Comparison of ENCODE assay signal across 12 mouse cellular contexts in genomic region chr4:149999931-150000555, GRCm38 (mm10). TPM values are rescaled to one million over a fixed set of nuclear protein-coding genes. Genes with fewer than 3 reads are reported as not detected.
A peak's percentile ranks its signal among the peaks of the same experiment; 100 is the strongest.
DNase-seq lines count a peak whose midpoint lies in the region; ATAC-seq and TF ChIP-seq lines count a peak whose summit lies in the region.
"Had no signal": no experiment of that assay in that cellular context is flagged by ENCODE, and none has a peak within 500 bp of the region (broad histone marks: within the 10 kb centered on the region; RNA-seq: fewer than 3 reads in every experiment).

No protein-coding gene starts in this region.

- no peak overlapping the region for H3K9ac ChIP-seq in heart, postnatal 0 days (replicated peaks; ENCODE audit: low read depth, low read length)
- H3K9ac ChIP-seq in heart, embryonic 11.5 days (ENCODE audit: low read depth, low read length): no peak overlapping the region
- H3K9ac ChIP-seq in lung, postnatal 0 days (replicated peaks; ENCODE audit: low read depth): peak overlapping the region; percentile 32; the same call in 1 of the 2 replicates
- 0 out of 2 replicates have a peak overlapping the region, but pooled peaks have one; percentile 13 for H3K9ac ChIP-seq in stomach, embryonic 16.5 days (ENCODE audit: low read length)
- no peak overlapping the region for H3K9ac ChIP-seq in midbrain, postnatal 0 days (replicated peaks; ENCODE audit: low read length, poor library complexity, severe bottlenecking)
- H3K9ac ChIP-seq: embryonic facial prominence, embryonic 13.5 days; forebrain, postnatal 0 days had no signal

- peak overlapping the region; percentile 51 for H3K27ac ChIP-seq in heart, postnatal 0 days (ENCODE audit: low read depth)
- H3K27ac ChIP-seq in heart, embryonic 11.5 days (ENCODE audit: low read depth, low read length): no peak overlapping the region
- H3K27ac ChIP-seq in lung, postnatal 0 days (ENCODE audit: low read length): peak overlapping the region; percentile 89; the same call in 1 of the 2 replicates
- H3K27ac ChIP-seq in stomach, embryonic 16.5 days (ENCODE audit: low read length): 0 out of 2 replicates have a peak overlapping the region, but pooled peaks have one; percentile 74
- no peak overlapping the region for H3K27ac ChIP-seq in midbrain, postnatal 0 days (ENCODE audit: low read depth, low read length)
- H3K27ac ChIP-seq: embryonic facial prominence, embryonic 13.5 days; left cerebral cortex, adult 2 months had no signal

- no peaks in the 10 kb centered on the region for H3K27me3 ChIP-seq in heart, postnatal 0 days (ENCODE audit: control insufficient read depth, insufficient read depth, low read length)
- no peaks in the 10 kb centered on the region for H3K27me3 ChIP-seq in heart, embryonic 11.5 days (ENCODE audit: control insufficient read depth, insufficient read depth, low read length)
- no peaks in the 10 kb centered on the region for H3K27me3 ChIP-seq in lung, postnatal 0 days (replicated peaks; ENCODE audit: insufficient read depth, low read length)
- H3K27me3 ChIP-seq in stomach, embryonic 16.5 days (ENCODE audit: control insufficient read depth, insufficient read depth, low read length): no peaks in the 10 kb centered on the region
- H3K27me3 ChIP-seq in midbrain, postnatal 0 days (ENCODE audit: insufficient read depth, low read length): no peaks in the 10 kb centered on the region
- H3K27me3 ChIP-seq: embryonic facial prominence, embryonic 13.5 days had no signal

- no peak overlapping the region for H3K4me2 ChIP-seq in heart, postnatal 0 days (ENCODE audit: low read depth, low read length)
- no peak overlapping the region for H3K4me2 ChIP-seq in heart, embryonic 11.5 days
- peak overlapping the region; percentile 59 for H3K4me2 ChIP-seq in lung, postnatal 0 days (replicated peaks; ENCODE audit: low read depth, low read length)
- H3K4me2 ChIP-seq in stomach, embryonic 16.5 days (ENCODE audit: low read depth, low read length): peak overlapping the region; percentile 19; the same call in 1 of the 2 replicates
- H3K4me2 ChIP-seq in midbrain, postnatal 0 days (ENCODE audit: low read depth, low read length, poor library complexity, severe bottlenecking): no peak overlapping the region
- H3K4me2 ChIP-seq: embryonic facial prominence, embryonic 13.5 days had no signal

- no peak; the same call in 1 of the 2 replicates for ATAC-seq in heart, postnatal 0 days (ENCODE audit: insufficient read depth, low read depth)
- ATAC-seq in heart, embryonic 11.5 days (replicated peaks; ENCODE audit: insufficient number of reproducible peaks, low FRiP score, low TSS enrichment): no peak
- ATAC-seq in lung, postnatal 0 days: no peak
- no peak for ATAC-seq in stomach, embryonic 16.5 days (ENCODE audit: insufficient read depth, low FRiP score)
- no peak for ATAC-seq in midbrain, postnatal 0 days (ENCODE audit: low FRiP score)
- ATAC-seq: activated CD4-positive, CD25-positive, alpha-beta regulatory T cell, adult 4 months; forebrain, postnatal 0 days had no signal

- H3K9me3 ChIP-seq in heart, postnatal 0 days (replicated peaks; ENCODE audit: control insufficient read depth, low read length): no peaks in the 10 kb centered on the region
- H3K9me3 ChIP-seq in heart, embryonic 11.5 days (replicated peaks; ENCODE audit: control insufficient read depth, low read length): no peaks in the 10 kb centered on the region
- no peaks in the 10 kb centered on the region for H3K9me3 ChIP-seq in lung, postnatal 0 days (ENCODE audit: low read length)
- no peaks in the 10 kb centered on the region for H3K9me3 ChIP-seq in stomach, embryonic 16.5 days (replicated peaks; ENCODE audit: control insufficient read depth, low read length)
- no peaks in the 10 kb centered on the region for H3K9me3 ChIP-seq in midbrain, postnatal 0 days (ENCODE audit: low read length)
- H3K9me3 ChIP-seq: embryonic facial prominence, embryonic 13.5 days had no signal

- 64% methylated on average over 15 of the region's 15 CpGs for WGBS in heart, postnatal 0 days
- 79% methylated on average over 15 of the region's 15 CpGs for WGBS in heart, embryonic 11.5 days (ENCODE audit: insufficient replicate concordance)
- 70% methylated on average over 15 of the region's 15 CpGs for WGBS in lung, postnatal 0 days
- 78% methylated on average over 15 of the region's 15 CpGs for WGBS in stomach, embryonic 16.5 days
- WGBS in midbrain, postnatal 0 days: 92% methylated on average over 15 of the region's 15 CpGs

- no peak for TF ChIP-seq EP300 in heart, postnatal 0 days (IDR thresholded peaks at IDR 0.05; ENCODE audit: low read depth)
- TF ChIP-seq EP300 in lung, postnatal 0 days (IDR thresholded peaks at IDR 0.05): no peak

- peak; percentile 35 for DNase-seq in adrenal gland, postnatal 25 days
- no peak for DNase-seq in adrenal gland, adult 8-10 months
- DNase-seq in heart, postnatal 0 days (ENCODE audit: low spot score): no peak
- DNase-seq in lung, postnatal 0 days (ENCODE audit: low spot score): no peak
- no peak for DNase-seq in lung, postnatal 10 days
- DNase-seq in midbrain, postnatal 0 days (ENCODE audit: low spot score): no peak
- DNase-seq: forebrain, postnatal 0 days had no signal

- no peak overlapping the region for H3K4me3 ChIP-seq in heart, postnatal 0 days (ENCODE audit: low read depth, low read length)
- no peak overlapping the region for H3K4me3 ChIP-seq in heart, embryonic 11.5 days (ENCODE audit: low read depth, low read length)
- peak overlapping the region; percentile 47 for H3K4me3 ChIP-seq in lung, postnatal 0 days (ENCODE audit: low read depth, low read length)
- no peak overlapping the region for H3K4me3 ChIP-seq in stomach, embryonic 16.5 days (replicated peaks; ENCODE audit: low read length)
- no peak overlapping the region for H3K4me3 ChIP-seq in midbrain, postnatal 0 days (ENCODE audit: low read depth, low read length)
- H3K4me3 ChIP-seq: embryonic facial prominence, embryonic 13.5 days; left cerebral cortex, adult 2 months had no signal

- H3K36me3 ChIP-seq in heart, postnatal 0 days (replicated peaks; ENCODE audit: control insufficient read depth, insufficient read depth, low read length): peaks cover 7% of the 10 kb centered on the region; the same call in 1 of the 2 replicates
- no peaks in the 10 kb centered on the region for H3K36me3 ChIP-seq in heart, embryonic 11.5 days (ENCODE audit: control insufficient read depth, insufficient read depth, low read length)
- H3K36me3 ChIP-seq in lung, postnatal 0 days (ENCODE audit: insufficient read depth, low read length): 0 out of 2 replicates have a peak, but pooled peaks cover 5% of the 10 kb centered on the region
- H3K36me3 ChIP-seq in stomach, embryonic 16.5 days (ENCODE audit: control insufficient read depth, insufficient read depth, low read length): no peaks in the 10 kb centered on the region
- H3K36me3 ChIP-seq in midbrain, postnatal 0 days (ENCODE audit: insufficient read depth, low read length): no peaks in the 10 kb centered on the region
- H3K36me3 ChIP-seq: embryonic facial prominence, embryonic 13.5 days had no signal

- TF ChIP-seq CTCF in heart, postnatal 0 days (IDR thresholded peaks at IDR 0.05; ENCODE audit: low read depth): no peak
- TF ChIP-seq CTCF in lung, postnatal 0 days (IDR thresholded peaks at IDR 0.05): no peak
- TF ChIP-seq CTCF in midbrain, postnatal 0 days (IDR thresholded peaks at IDR 0.05): no peak

- peaks cover 53% of the 10 kb centered on the region for H3K4me1 ChIP-seq in heart, postnatal 0 days (ENCODE audit: control insufficient read depth, insufficient read depth)
- peaks cover 28% of the 10 kb centered on the region for H3K4me1 ChIP-seq in heart, embryonic 11.5 days (ENCODE audit: control insufficient read depth, insufficient read depth, low read length)
- peaks cover 11% of the 10 kb centered on the region for H3K4me1 ChIP-seq in lung, postnatal 0 days (ENCODE audit: insufficient read depth, low read depth, low read length)
- H3K4me1 ChIP-seq in stomach, embryonic 16.5 days (ENCODE audit: control insufficient read depth, insufficient read depth, low read length): peaks cover 57% of the 10 kb centered on the region
- H3K4me1 ChIP-seq in midbrain, postnatal 0 days (ENCODE audit: insufficient read depth, low read length): no peaks in the 10 kb centered on the region

RNA-seq across cellular contexts. Expression of gene H6pd, which starts 8.8 kb away (rescaled TPM):
- total RNA-seq in adrenal gland, postnatal 25 days (2021): 127 and 149 TPM in 2 replicates
- total RNA-seq in adrenal gland, adult 8-10 months (2022): 100 to 1,000 TPM; 122 to 173 (median 155) TPM
- 25.7 and 35.2 TPM in 2 replicates for total RNA-seq in heart, postnatal 0 days (2014; rRNA removed; ENCODE audit: low replicate concordance)
- 7.1 and 7.3 TPM in 2 replicates for polyA plus RNA-seq in heart, postnatal 0 days (2015; fragmentation: Nextera tagmentation; extraction: Ambion mirVana)
- 4.8 and 6.2 TPM in 2 replicates for polyA plus RNA-seq in heart, embryonic 11.5 days (2014; fragmentation: Nextera tagmentation; extraction: Ambion mirVana)
- polyA plus RNA-seq in lung, postnatal 0 days (2015; fragmentation: Nextera tagmentation; extraction: Ambion mirVana): 44.8 and 45.8 TPM in 2 replicates
- polyA plus RNA-seq in stomach, embryonic 16.5 days (2015; fragmentation: Nextera tagmentation; extraction: Ambion mirVana): 14.9 and 15.2 TPM in 2 replicates
- 12.6 and 13.6 TPM in 2 replicates for total RNA-seq in midbrain, postnatal 0 days (2014; rRNA removed)
- 3.2 and 3.7 TPM in 2 replicates for polyA plus RNA-seq in midbrain, postnatal 0 days (2015; fragmentation: Nextera tagmentation; extraction: Ambion mirVana)

RNA-seq across cellular contexts. Expression of gene Spsb1, which starts 45.2 kb away (rescaled TPM):
- 23.7 and 25.6 TPM in 2 replicates for total RNA-seq in adrenal gland, postnatal 25 days (2021)
- total RNA-seq in adrenal gland, adult 8-10 months (2022): 10 to 100 TPM; 17.0 to 29.8 (median 23.9) TPM
- total RNA-seq in heart, postnatal 0 days (2014; rRNA removed; ENCODE audit: low replicate concordance): 13.2 and 19.3 TPM in 2 replicates
- 14.4 and 15.2 TPM in 2 replicates for polyA plus RNA-seq in heart, postnatal 0 days (2015; fragmentation: Nextera tagmentation; extraction: Ambion mirVana)
- 4.7 and 5.6 TPM in 2 replicates for polyA plus RNA-seq in heart, embryonic 11.5 days (2014; fragmentation: Nextera tagmentation; extraction: Ambion mirVana)
- polyA plus RNA-seq in lung, postnatal 0 days (2015; fragmentation: Nextera tagmentation; extraction: Ambion mirVana): 14.6 and 19.2 TPM in 2 replicates
- 14.6 and 17.0 TPM in 2 replicates for polyA plus RNA-seq in stomach, embryonic 16.5 days (2015; fragmentation: Nextera tagmentation; extraction: Ambion mirVana)
- total RNA-seq in midbrain, postnatal 0 days (2014; rRNA removed): 6.2 and 13.6 TPM in 2 replicates
- 4.4 and 4.7 TPM in 2 replicates for polyA plus RNA-seq in midbrain, postnatal 0 days (2015; fragmentation: Nextera tagmentation; extraction: Ambion mirVana)

Comparison
In these comparisons a context has a peak if more than half of its experiments do, and no peak if none do; other contexts are left out.
1. H3K27ac ChIP-seq: peak in heart, postnatal 0 days (single experiment), lung, postnatal 0 days (single experiment) and stomach, embryonic 16.5 days (single experiment); none in heart, embryonic 11.5 days (single experiment) and midbrain, postnatal 0 days (single experiment).
2. H3K4me2 ChIP-seq: peak in lung, postnatal 0 days (single experiment) and stomach, embryonic 16.5 days (single experiment); none in heart, postnatal 0 days (single experiment), heart, embryonic 11.5 days (single experiment) and midbrain, postnatal 0 days (single experiment).
3. H3K9ac ChIP-seq: peak in lung, postnatal 0 days (single experiment) and stomach, embryonic 16.5 days (single experiment); none in heart, postnatal 0 days (single experiment), heart, embryonic 11.5 days (single experiment) and midbrain, postnatal 0 days (single experiment).